Mouse (Mus musculus) stomach, postnatal 0 days (tissue): ENCODE results near the gene Pomt1.

Experiments
- CTCF ChIP-seq: IDR thresholded peaks from 2 replicates; pipeline ENCODE4 v1.5.1; 2016; ENCODE audit warnings: antibody characterized with exemption, low read depth, mild to moderate bottlenecking, moderate library complexity
- EP300 ChIP-seq: optimal IDR thresholded peaks from 2 replicates; pipeline ENCODE3; 2016; ENCODE audit warnings: antibody characterized with exemption

- TF ChIP-seq EP300: no peak
- no peak for TF ChIP-seq CTCF
These were observed 19.9 kb downstream of the Pomt1 start for GRCm38 (mm10) chr2:32256273-32256672.
